Mouse (Mus musculus): ENCODE measurements at regions not wholly inside any gene's neighbourhood (a gene's known extent, or its start where the extent isn't known, plus 50 kb on each side); places are given as distances from the start of the nearest gene placed in this dataset.

- TF ChIP-seq CTCF (conservative IDR thresholded peaks at IDR 0.05 in 1 of 2, IDR thresholded peaks at IDR 0.05 in 1 of 2; ENCODE audit: low read depth in 2 of 2, low read length in 2 of 2) (no peak), RCOR1 (conservative IDR thresholded peaks at IDR 0.05; ENCODE audit: low read depth, low read length) (no peak), MEF2A (IDR thresholded peaks at IDR 0.05; ENCODE audit: borderline replicate concordance, low read depth, low read length) (no peak), POLR2A (IDR thresholded peaks at IDR 0.05; ENCODE audit: low read depth, low read length) (no peak), PAX5 (IDR thresholded peaks at IDR 0.05; ENCODE audit: low read length) (no peak), TBP (conservative IDR thresholded peaks at IDR 0.05; ENCODE audit: low read depth, low read length) (no peak), SIN3A (IDR thresholded peaks at IDR 0.05; ENCODE audit: low read length) (no peak), E2F4 (IDR thresholded peaks at IDR 0.05; ENCODE audit: insufficient replicate concordance, low read depth, low read length) (no peak)
Observed at GRCm38 (mm10) chr1:128724433-128725091, 132.5 kb upstream of the Cxcr4 start.

Data from CH12.LX (cell line).